Mouse (Mus musculus): ENCODE measurements around the gene Abcb5. TPM values are rescaled to one million over a fixed set of nuclear protein-coding genes. Genes with fewer than 3 reads are reported as not detected.

Gene Abcb5
- polyA plus RNA-seq, 1 experiment from 2014 or later: not detected

DNA sequence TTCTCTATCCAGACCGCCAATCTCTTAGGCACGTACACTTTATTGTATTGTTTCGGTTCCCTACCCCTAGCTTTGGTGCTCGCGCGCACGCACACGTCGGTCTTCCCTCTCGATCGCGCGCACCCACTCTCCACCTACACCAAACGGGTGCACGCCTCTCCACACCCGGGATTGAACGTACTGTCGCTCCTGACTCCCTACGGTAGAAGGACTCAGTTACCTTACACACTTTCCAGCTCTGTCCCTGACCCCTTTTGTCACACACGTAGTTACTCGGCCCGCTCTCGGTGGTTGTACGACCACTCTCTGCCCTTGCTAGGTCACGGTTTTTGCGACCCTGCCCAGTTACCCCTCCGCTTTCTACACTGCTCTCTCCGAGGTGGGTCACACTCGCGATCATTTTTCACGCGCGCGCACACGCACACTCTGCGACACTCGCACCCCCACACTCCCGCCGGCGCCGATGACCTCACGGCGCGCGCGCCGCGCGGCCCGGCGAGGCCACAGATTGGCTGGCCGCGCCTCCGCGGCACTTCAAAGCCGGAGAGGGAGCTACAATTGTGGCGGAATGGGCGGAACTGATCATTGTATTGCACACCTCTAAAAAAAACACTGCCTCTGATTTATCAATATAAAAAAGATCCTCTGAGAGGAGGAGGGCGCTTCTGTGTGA is 119.4 kb downstream of the Abcb5 start:
- Histone ChIP-seq H3K4me2 (peak overlapping the region; percentile 57), H3K27me3 (peaks cover 87% of the 10 kb centered on the region), H3K9ac (peak overlapping the region; percentile 35; the same call in 1 of the 2 replicates), H3K9me3 (no peaks in the 10 kb centered on the region), H3K36me3 (no peaks in the 10 kb centered on the region), H3K27ac (no peak overlapping the region), H3K4me3 (peak overlapping the region; percentile 45), H3K4me1 (replicated peaks) (peaks cover 31% of the 10 kb centered on the region)
- peak; percentile 55 for ATAC-seq (ENCODE audit: low FRiP score)
- WGBS: under 1% methylated on average over 59 of the region's 59 CpGs

DNA sequence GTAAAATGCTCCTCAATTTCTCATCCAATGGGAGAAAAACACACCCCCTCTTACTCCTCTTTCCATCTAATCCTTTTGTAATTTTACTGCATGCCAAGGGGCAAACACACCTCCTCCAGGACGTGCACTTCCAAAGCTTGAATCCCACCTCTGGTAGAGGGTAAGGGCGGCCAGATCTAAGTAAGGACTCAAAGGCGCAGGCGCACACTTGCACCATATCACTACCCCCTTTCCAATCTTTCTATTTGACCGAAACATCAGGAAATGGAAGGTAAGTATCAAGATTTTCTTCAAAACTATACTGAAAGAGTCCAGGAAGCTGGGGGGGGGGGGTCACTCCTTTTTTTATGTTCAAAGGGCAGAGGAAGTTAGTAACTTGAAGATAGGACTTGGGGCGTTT is 120.0 kb downstream of the Abcb5 start, which contains the start of gene Sp8:
TSS of gene Sp8 (plus strand) at position 109 of the 400 bp plus-strand sequence.
- Histone ChIP-seq H3K27me3 (peaks cover 89% of the 10 kb centered on the region), H3K36me3 (no peaks in the 10 kb centered on the region), H3K9me3 (no peaks in the 10 kb centered on the region), H3K4me2 (peak within 1 kb of the TSS; percentile 57), H3K4me1 (replicated peaks) (peaks cover 31% of the 10 kb centered on the region), H3K27ac (no peak within 1 kb of the TSS), H3K9ac (peak within 1 kb of the TSS; percentile 35; the same call in 1 of the 2 replicates), H3K4me3 (peak within 1 kb of the TSS; percentile 45)
- ATAC-seq (ENCODE audit: low FRiP score): no peak
- WGBS: 2% methylated on average over 6 of the region's 6 CpGs

DNA sequence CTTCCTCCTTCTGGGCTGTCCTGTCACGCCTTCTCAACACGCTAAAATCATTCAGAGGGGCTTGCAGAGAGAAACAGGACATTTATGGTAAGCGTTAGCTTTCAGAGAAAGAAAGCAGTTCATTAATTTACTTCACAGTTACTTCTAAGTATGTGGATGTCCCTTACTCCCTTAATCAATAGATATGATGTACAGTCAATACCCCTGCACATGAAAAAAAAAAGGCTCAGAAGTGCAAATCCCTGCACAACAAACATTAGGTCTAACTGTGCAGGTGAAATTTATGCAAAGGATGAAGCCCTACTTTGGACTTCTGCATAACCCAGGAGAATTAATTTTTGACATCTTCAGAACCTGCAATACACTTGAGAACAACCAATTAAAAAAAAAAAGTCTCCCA is 120.9 kb downstream of the Abcb5 start:
- no peak for ATAC-seq (ENCODE audit: low FRiP score)
- WGBS: 8% methylated on average over 3 of the region's 3 CpGs
- Histone ChIP-seq H3K9ac (no peak overlapping the region), H3K27me3 (peaks cover 95% of the 10 kb centered on the region), H3K4me1 (replicated peaks) (peaks cover 31% of the 10 kb centered on the region), H3K36me3 (no peaks in the 10 kb centered on the region), H3K9me3 (no peaks in the 10 kb centered on the region), H3K27ac (no peak overlapping the region), H3K4me2 (no peak overlapping the region), H3K4me3 (no peak overlapping the region)

- Histone ChIP-seq H3K27me3 (peaks cover 95% of the 10 kb centered on the region), H3K9me3 (no peaks in the 10 kb centered on the region), H3K9ac (no peak overlapping the region), H3K4me1 (replicated peaks) (peaks cover 31% of the 10 kb centered on the region), H3K36me3 (no peaks in the 10 kb centered on the region), H3K27ac (no peak overlapping the region), H3K4me3 (no peak overlapping the region), H3K4me2 (no peak overlapping the region)
- ATAC-seq (ENCODE audit: low FRiP score): no peak
- WGBS: 18% methylated on average over 3 of the region's 3 CpGs
Observed at GRCm38 (mm10) chr12:118844841-118845240, 121.4 kb downstream of the Abcb5 start.

DNA sequence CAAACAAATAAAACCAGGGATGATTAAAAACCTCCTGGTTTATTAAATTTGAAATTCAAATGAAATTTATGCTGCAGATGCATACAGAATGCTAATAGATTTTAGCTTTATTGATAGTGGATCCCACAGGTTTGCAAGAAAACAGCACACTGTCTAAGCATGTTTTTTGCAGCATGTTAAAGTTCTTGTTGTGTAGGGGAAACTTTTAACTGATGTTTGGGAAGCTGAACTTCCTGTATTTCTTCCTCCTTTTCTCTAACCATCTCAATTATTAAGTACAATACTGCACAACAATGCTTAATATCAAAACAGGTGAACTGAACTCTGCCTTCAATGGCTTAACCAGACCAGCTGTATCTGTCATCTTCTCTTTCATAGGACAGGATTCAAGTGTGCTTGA is 122.1 kb downstream of the Abcb5 start:
- Histone ChIP-seq H3K36me3 (no peaks in the 10 kb centered on the region), H3K4me3 (no peak overlapping the region), H3K9me3 (no peaks in the 10 kb centered on the region), H3K27ac (no peak overlapping the region), H3K9ac (no peak overlapping the region), H3K4me2 (no peak overlapping the region), H3K27me3 (peaks cover 95% of the 10 kb centered on the region), H3K4me1 (replicated peaks) (peaks cover 25% of the 10 kb centered on the region)
- no peak for ATAC-seq (ENCODE audit: low FRiP score)

DNA sequence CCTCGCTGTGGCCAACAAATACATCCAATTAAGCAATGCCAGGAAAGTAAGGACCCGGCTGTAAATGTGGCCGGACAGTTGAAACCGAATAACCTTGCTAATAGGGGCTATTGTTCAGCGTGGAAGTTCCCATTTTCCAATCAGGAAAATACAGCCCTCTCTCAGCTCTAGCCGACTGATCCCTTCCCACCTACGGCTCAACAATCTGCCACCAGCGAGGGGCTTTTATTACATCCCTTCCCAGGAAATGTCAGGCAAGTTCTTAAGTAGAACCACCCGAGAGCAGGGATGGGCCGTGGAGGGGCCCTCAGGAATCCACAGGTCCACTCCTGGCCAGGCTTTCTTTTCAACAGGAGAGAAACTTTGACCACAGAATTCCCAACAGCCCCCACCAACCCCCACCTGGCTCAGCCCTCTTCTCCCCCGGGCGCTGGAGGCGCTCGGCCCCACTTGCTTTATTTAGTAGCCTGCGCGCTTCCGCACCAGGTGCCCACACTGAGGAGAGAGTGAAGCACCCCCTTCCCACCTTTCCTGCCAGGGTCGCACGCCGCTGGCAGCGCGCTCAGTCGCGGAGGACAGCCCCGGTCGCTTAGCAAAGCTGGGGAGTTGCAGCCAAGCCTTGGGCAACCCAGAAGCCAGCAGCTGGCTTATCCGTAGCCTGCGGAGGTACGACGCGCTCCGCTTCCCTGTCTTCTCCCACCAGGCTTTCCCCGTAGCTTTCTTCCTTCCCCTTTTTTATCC is 123.4 kb downstream of the Abcb5 start:
- WGBS: under 1% methylated on average over 33 of the region's 33 CpGs

DNA sequence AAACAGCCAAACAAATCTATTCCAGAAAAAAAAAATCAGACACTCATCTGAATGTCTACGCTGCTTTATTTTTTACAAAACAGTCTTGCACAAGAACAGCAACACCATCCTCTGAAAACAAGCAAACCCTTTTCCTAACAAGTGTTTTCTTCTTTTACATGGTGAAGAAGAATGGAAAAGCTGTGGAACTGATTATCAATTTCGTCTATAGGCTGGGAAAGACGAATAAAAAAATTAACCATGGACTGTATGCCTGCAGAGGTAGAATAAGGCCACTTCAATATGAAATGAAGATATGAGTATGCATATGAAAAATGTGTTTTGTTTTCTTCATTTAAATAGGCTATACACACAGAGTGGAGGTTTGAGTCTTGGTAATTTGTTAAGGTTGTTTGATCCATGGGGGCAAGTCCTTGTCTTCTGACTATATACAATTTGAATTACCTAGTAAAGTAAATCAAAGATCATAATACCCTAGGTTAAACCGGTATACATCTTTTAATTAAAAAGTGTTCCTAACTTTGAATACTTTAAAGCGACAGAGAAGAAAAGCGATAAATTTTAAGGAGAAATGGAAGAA is 124.2 kb downstream of the Abcb5 start:
- ATAC-seq (ENCODE audit: low FRiP score): no peak
- Histone ChIP-seq H3K4me3 (no peak overlapping the region), H3K9ac (no peak overlapping the region), H3K27me3 (peaks cover 95% of the 10 kb centered on the region), H3K4me1 (replicated peaks) (peaks cover 17% of the 10 kb centered on the region), H3K4me2 (no peak overlapping the region), H3K36me3 (no peaks in the 10 kb centered on the region), H3K27ac (no peak overlapping the region), H3K9me3 (no peaks in the 10 kb centered on the region)
- 14% methylated on average over 6 of the region's 6 CpGs for WGBS

More for the DNA sequence above, 123.4 kb downstream of the Abcb5 start:
- Histone ChIP-seq H3K27ac (0 out of 2 replicates have a peak overlapping the region, but pooled peaks have one; percentile 40), H3K9me3 (no peaks in the 10 kb centered on the region), H3K4me2 (peak overlapping the region; percentile 48), H3K9ac (peak overlapping the region; percentile 46; the same call in 1 of the 2 replicates), H3K4me3 (peak overlapping the region; percentile 27), H3K36me3 (no peaks in the 10 kb centered on the region), H3K27me3 (peaks cover 95% of the 10 kb centered on the region), H3K4me1 (replicated peaks) (peaks cover 13% of the 10 kb centered on the region)
- ATAC-seq (ENCODE audit: low FRiP score): 0 out of 2 replicates have a peak, but pooled peaks have one; percentile 32

DNA sequence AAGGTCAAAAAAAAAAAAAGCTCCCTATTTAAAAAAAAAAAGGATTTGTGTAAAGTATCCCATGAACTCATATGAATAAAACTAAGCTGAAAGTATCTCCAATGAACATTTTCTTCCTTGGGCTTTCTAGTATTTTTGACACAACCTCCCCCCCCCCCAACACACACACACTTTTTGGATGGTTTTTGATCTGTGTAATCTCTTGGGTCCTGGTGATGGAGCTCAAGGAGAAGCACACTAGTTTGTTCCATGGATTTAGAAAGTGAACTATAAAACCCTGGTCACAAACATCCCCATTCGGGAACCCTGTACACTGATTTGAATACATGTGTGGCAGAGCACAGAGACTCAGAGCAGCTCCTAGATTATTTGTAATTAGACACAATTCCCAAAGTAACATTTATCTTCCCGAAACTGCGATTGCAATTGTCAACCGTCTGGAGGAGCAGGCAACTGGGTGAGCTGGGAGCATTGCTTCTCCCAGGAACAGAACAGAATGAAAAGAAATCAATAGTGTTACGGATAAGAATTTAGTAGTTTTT is 124.8 kb downstream of the Abcb5 start:
- Histone ChIP-seq H3K9me3 (no peaks in the 10 kb centered on the region), H3K9ac (no peak overlapping the region), H3K36me3 (no peaks in the 10 kb centered on the region), H3K27ac (no peak overlapping the region), H3K4me1 (replicated peaks) (peaks cover 18% of the 10 kb centered on the region), H3K4me2 (no peak overlapping the region), H3K4me3 (no peak overlapping the region), H3K27me3 (peaks cover 95% of the 10 kb centered on the region)
- no peak for ATAC-seq (ENCODE audit: low FRiP score)
- WGBS: 7% methylated on average over 5 of the region's 5 CpGs

- Histone ChIP-seq H3K27me3 (peaks cover 95% of the 10 kb centered on the region), H3K27ac (no peak overlapping the region), H3K4me2 (no peak overlapping the region), H3K4me3 (no peak overlapping the region), H3K4me1 (replicated peaks) (peaks cover 20% of the 10 kb centered on the region), H3K9me3 (no peaks in the 10 kb centered on the region), H3K36me3 (no peaks in the 10 kb centered on the region), H3K9ac (no peak overlapping the region)
- no peak for ATAC-seq (ENCODE audit: low FRiP score)
- WGBS: 1% methylated on average over 12 of the region's 12 CpGs
Observed at GRCm38 (mm10) chr12:118840861-118841260, 125.4 kb downstream of the Abcb5 start.

- ATAC-seq (ENCODE audit: low FRiP score): no peak
- Histone ChIP-seq H3K4me3 (no peak overlapping the region), H3K9ac (no peak overlapping the region), H3K4me2 (no peak overlapping the region; the same call in 1 of the 2 replicates), H3K9me3 (no peaks in the 10 kb centered on the region), H3K4me1 (replicated peaks) (peaks cover 20% of the 10 kb centered on the region), H3K27ac (no peak overlapping the region), H3K27me3 (peaks cover 92% of the 10 kb centered on the region), H3K36me3 (no peaks in the 10 kb centered on the region)
- under 1% methylated on average over 15 of the region's 15 CpGs for WGBS
Observed at GRCm38 (mm10) chr12:118840301-118840700, 125.9 kb downstream of the Abcb5 start.

- no peak for ATAC-seq (ENCODE audit: low FRiP score)
- no peak overlapping the region for H3K27ac ChIP-seq
- no peaks in the 10 kb centered on the region for H3K9me3 ChIP-seq
- H3K9ac ChIP-seq: no peak overlapping the region
- peaks cover 89% of the 10 kb centered on the region for H3K27me3 ChIP-seq
- WGBS: 13% methylated on average over 5 of the region's 5 CpGs
- no peak overlapping the region for H3K4me2 ChIP-seq
- peaks cover 20% of the 10 kb centered on the region for H3K4me1 ChIP-seq (replicated peaks)
- H3K4me3 ChIP-seq: no peak overlapping the region
- no peaks in the 10 kb centered on the region for H3K36me3 ChIP-seq
Observed at GRCm38 (mm10) chr12:118839398-118839797, 126.8 kb downstream of the Abcb5 start.

DNA sequence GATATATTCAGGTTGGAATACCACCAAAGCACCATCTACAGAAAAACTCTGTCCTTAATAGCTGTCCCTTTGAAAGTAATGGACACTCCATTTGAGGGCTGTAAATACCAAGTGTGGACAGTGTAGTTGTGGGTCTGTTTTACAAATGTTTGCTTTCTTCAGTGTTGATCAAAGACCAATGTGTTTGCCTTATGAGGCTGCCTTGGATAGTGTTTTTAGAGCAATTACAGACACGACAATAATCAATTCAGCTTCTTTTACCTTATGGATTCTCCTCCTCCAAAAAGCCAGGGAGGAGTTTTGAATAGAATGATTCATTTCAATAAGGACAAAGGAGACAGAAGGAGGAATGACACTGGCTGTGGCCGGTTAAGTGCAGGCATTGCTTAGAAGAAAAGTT is 128.0 kb downstream of the Abcb5 start:
- WGBS: under 1% methylated on average over 2 of the region's 2 CpGs
- Histone ChIP-seq H3K9ac (no peak overlapping the region), H3K4me1 (replicated peaks) (peaks cover 20% of the 10 kb centered on the region), H3K4me3 (no peak overlapping the region), H3K27me3 (peaks cover 78% of the 10 kb centered on the region), H3K4me2 (no peak overlapping the region), H3K36me3 (no peaks in the 10 kb centered on the region), H3K9me3 (no peaks in the 10 kb centered on the region), H3K27ac (no peak overlapping the region)
- no peak for ATAC-seq (ENCODE audit: low FRiP score)

Measured in hindbrain, embryonic 13.5 days (tissue).